Mouse (Mus musculus) ES-E14 (cell line): ENCODE measurements around the gene Lamtor2.

Experiments used
- CHD2 ChIP-seq: IDR thresholded peaks from 2 replicates; pipeline ENCODE4 v1.6.1; 2014; ENCODE audit warnings: mild to moderate bottlenecking, low read depth, low read length, inconsistent platforms
- MAFK ChIP-seq: IDR thresholded peaks from 2 replicates; pipeline ENCODE4 v1.6.1; 2014; ENCODE audit warnings: mild to moderate bottlenecking, low read depth, low read length, inconsistent platforms; ENCODE audit not compliant: insufficient read depth
- ZC3H11A ChIP-seq: IDR thresholded peaks from 2 replicates; pipeline ENCODE4 v1.6.1; 2012; ENCODE audit warnings: low read depth, mild to moderate bottlenecking, inconsistent platforms, low read length, borderline replicate concordance
- ZNF384 ChIP-seq: IDR thresholded peaks from 2 replicates; pipeline ENCODE4 v1.6.1; 2012; ENCODE audit warnings: low read depth, low read length, inconsistent platforms

DNA sequence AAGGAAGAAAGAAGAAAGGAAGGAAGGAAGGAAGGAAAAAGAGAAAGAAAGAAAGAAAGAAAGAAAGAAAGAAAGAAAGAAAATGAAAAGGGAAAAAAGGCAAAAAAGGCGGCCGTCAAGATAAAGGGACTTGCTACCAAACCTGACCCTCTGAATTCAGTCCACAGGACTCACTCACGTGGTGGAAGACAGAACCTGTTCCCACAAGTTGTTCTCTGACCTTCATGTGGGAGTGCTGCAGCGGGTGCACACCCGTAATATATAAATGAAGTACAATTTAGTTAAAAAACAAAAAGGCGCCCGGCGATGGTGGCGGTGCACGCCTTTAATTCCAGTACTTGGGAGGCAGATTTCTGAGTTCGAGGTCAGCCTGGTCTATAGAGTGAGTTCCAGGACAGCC lies 24.2 kb downstream of the Lamtor2 start:
- TF ChIP-seq ZNF384: no peak
- no peak for TF ChIP-seq MAFK
- TF ChIP-seq ZC3H11A: no peak
- TF ChIP-seq CHD2: no peak
